Mouse (Mus musculus): ENCODE data around the gene Afp.

Afp gene

GRCm38 (mm10) chr5:90490518-90490917, at the start of gene Afp:
Gene Afp (plus strand): TSS chr5:90490737.
- DNase-seq (ENCODE audit: low spot score), result no peak

- no peak for DNase-seq (ENCODE audit: low spot score)
These were observed 43.0 kb upstream of the Afp start for GRCm38 (mm10) chr5:90447577-90447976.

DNA sequence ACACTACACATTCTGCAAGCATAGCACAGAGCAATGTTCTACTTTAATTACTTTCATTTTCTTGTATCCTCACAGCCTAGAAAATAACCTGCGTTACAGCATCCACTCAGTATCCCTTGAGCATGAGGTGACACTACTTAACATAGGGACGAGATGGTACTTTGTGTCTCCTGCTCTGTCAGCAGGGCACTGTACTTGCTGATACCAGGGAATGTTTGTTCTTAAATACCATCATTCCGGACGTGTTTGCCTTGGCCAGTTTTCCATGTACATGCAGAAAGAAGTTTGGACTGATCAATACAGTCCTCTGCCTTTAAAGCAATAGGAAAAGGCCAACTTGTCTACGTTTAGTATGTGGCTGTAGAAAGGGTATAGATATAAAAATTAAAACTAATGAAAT, 40.6 kb upstream of the Afp start:
- no peak for DNase-seq (ENCODE audit: low spot score)

GRCm38 (mm10) chr5:90452711-90453110, 37.8 kb upstream of the Afp start:
- DNase-seq (ENCODE audit: low spot score), result no peak

DNA sequence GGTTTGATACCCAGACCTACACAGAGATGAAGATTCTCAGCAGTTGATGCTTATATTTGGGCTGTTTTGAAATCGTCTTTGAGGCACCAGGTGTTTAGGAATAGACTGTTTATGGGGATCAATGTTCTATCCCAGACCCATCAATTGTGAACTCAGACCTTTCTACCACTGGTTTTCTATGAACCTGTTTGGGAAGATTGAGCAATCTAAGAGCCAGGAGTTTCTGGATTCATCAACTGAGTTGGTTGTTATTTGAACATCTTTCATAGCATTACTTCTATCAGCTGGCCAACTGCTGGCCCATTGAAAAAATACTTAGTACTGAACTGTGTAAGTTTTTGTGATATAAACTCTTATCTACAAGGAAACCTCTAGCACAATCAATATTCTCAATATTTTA, 33.3 kb upstream of the Afp start:
- DNase-seq (ENCODE audit: low spot score), result no peak

DNA sequence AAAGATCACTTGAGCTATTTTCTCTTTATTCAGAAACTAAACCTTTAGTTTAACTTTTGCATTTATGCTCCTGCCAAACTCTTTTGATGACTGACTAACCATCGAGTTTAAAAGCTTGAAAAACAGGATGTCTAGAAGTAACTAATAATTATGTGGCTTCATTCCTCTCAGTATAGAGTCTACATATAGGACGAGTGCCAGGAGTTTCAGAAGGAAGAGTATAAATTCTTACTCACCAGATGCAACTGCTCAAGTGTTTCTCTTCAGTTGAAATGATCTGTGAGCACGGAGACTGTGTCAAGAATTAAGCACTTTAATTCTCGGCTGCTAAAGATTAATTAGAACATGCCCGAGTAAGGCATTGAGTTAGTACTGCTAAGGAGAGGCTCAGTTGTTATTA, 31.8 kb upstream of the Afp start:
- no peak for DNase-seq (ENCODE audit: low spot score)

- no peak for DNase-seq (ENCODE audit: low spot score)
These were observed 29.9 kb upstream of the Afp start, which contains the start of gene Alb for GRCm38 (mm10) chr5:90460619-90461018. Gene Alb (plus strand): TSS chr5:90460897.

- DNase-seq (ENCODE audit: low spot score), result no peak
These were observed 23.7 kb upstream of the Afp start for GRCm38 (mm10) chr5:90466806-90467205.

DNA sequence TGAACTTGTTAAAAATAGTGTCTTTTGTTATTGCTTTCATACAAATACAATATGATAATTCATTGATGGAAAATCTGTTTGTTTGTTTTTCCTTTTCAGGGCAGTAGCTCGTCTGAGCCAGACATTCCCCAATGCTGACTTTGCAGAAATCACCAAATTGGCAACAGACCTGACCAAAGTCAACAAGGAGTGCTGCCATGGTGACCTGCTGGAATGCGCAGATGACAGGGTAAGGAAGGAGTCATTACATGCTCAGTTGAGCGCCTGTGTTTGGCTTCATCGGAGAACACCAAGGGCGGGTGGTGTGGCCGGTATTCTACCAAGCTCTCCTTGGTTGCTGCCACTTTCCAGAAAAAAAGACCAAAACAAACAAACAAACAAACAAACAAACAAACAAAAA, 23.3 kb upstream of the Afp start:
- DNase-seq (ENCODE audit: low spot score), result no peak

DNA sequence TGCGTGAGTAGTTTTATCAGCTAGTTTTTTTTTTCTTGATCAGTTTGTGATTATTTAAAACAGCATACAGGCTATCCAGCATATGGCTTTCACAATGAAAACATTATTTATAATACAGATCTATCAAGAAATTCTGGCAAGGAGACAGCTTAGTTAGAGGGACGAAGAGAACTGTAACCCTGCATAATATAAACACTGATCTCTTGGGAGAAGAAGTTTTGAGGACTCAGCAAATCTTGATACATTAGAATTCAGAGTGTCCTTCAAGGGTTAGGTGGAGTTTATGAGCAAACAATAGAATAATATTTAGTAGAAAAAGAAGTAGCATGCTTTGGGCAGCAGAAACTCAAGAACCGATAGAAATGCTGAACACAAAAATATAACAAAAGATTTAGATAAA, 19.7 kb upstream of the Afp start:
- no peak for DNase-seq (ENCODE audit: low spot score)

- DNase-seq (ENCODE audit: low spot score), result no peak
These were observed 16.6 kb upstream of the Afp start for GRCm38 (mm10) chr5:90473902-90474301.

GRCm38 (mm10) chr5:90474369-90474768, 16.2 kb upstream of the Afp start:
- DNase-seq (ENCODE audit: low spot score), result no peak

DNA sequence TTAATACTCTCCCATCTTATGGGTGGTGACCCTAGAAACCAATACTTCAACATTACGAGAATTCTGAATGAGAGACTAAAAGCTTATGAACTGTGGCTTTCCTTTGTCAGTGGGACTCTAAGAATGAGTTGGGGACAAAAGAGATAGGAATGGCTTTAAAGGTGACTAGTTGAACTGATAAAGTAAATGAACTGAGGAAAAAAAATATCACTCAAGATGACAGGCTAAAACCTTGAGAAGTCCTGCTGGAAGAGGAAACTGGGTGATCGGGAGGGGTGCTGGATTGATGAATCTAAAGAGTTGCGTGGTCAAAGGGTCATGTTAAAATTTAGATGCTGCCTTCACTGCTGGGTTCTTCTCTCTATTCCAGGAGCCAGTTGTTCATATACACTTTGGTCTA, 13.8 kb upstream of the Afp start:
- DNase-seq (ENCODE audit: low spot score), result no peak

GRCm38 (mm10) chr5:90477308-90478140, 13.0 kb upstream of the Afp start:
- no peak for DNase-seq (ENCODE audit: low spot score)

- DNase-seq (ENCODE audit: low spot score), result no peak
These were observed 11.7 kb upstream of the Afp start for GRCm38 (mm10) chr5:90478886-90479285.

DNA sequence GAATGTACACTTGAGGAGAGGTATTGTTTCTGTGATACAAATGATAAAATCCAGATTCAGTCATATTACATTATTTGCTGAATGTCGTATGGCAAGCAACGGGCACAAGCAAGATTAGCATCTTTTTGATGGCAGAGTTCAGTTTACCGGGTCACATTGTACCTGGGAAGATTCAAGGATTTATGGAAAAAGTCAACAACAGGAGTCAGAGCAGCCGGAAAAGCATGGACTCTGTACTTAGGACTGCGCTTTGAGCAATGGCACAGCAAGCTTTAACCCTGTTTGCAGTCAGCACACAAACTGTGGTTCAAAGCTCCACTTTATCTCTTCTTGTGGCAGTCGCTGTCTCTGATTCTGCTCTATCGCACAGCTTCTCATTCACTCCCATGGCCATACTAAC, 4.9 kb upstream of the Afp start:
- no peak for DNase-seq (ENCODE audit: low spot score)

DNA sequence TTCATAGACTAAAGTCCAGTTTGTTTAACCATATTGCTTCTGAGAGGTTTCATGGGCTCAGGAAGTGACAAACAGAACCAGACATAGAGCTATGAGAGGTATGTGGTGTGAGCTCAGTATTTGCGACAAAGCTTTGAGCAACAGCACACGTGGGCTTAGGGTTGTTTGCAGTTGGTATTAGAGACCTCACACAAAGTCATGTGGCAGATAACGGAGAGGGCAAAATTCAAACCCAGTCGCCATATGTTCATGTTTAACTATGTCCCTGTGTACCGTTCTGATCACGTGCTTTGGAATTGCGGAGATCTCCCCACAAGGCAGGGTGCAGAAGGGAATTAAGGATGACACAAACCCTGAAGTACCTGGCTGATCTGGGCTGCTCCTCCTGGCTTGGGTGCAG, 2.2 kb upstream of the Afp start:
- DNase-seq (ENCODE audit: low spot score), result no peak

DNA sequence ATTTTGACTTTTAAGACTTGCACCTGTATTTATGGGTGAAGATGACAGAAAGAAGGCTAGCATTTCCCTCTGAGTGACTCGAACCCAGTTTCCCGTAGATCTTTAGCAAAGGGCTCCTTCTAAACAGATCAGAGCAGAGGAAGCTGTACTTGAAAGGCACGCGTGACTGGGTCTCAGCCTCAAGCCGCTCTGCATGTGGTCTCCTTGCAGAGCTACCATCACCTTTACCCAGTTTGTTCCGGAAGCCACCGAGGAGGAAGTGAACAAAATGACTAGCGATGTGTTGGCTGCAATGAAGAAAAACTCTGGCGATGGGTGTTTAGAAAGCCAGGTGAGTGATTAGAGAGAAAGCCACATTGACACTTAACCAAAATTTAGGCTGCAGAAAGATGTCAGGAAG, 1.9 kb downstream of the Afp start:
- DNase-seq (ENCODE audit: low spot score), result no peak

- no peak for DNase-seq (ENCODE audit: low spot score)
These were observed 3.8 kb downstream of the Afp start for GRCm38 (mm10) chr5:90494308-90494707.

GRCm38 (mm10) chr5:90499509-90499908, 9.0 kb downstream of the Afp start:
- no peak for DNase-seq (ENCODE audit: low spot score)

GRCm38 (mm10) chr5:90500714-90501113, 10.2 kb downstream of the Afp start:
- DNase-seq (ENCODE audit: low spot score), result peak; percentile 51

DNA sequence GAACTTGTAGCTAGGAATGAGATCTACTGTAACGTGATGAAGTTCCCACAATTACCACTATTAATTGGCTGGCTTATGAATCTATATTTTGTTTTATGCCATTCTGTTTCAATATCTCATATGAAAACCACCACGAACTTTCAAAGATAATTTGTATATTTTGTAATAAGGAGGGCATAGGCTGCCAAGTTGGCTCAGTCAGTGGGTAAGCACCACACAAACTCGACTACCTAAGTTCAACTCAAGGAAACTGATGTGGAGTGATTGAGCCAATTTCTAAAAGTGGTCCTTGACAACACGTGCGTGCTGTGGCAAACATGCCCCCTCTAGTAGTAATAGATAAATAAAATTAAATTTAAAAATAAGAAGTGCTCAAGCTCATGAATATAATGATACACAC, 11.2 kb downstream of the Afp start:
- DNase-seq (ENCODE audit: low spot score), result no peak

DNA sequence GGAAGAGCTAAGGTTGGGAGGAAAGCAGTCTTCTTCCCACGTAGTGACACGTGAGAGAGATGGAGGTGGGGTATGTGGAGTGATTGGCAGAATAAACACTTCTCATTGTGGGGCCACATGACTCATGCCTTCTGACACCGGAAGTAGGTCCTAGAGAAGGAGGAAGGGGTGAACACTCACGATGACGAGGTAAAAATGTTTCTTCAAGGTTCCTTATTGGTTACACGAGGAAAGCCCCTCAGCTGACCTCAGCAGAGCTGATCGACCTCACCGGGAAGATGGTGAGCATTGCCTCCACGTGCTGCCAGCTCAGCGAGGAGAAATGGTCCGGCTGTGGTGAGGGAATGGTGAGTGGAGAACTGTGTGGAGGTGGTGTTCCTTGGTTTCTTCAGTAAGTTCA, 14.2 kb downstream of the Afp start:
- no peak for DNase-seq (ENCODE audit: low spot score)

DNA sequence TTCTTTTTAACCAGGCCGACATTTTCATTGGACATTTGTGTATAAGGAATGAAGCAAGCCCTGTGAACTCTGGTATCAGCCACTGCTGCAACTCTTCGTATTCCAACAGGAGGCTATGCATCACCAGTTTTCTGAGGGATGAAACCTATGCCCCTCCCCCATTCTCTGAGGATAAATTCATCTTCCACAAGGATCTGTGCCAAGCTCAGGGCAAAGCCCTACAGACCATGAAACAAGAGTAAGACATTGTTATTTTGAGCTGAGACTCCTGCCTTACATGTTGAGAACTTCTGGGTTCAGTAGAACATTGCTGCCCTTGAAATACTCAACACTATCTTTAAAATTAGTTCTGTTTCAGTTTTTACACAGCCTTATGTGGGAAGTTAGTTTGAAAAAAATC, 16.0 kb downstream of the Afp start:
- DNase-seq (ENCODE audit: low spot score), result no peak

Data from c-Kit-positive CD71-positive TER-119-positive erythroid progenitor cells, embryonic 14.5 days (primary cell).